Mouse (Mus musculus) embryonic stem cell, embryonic (primary cell): ENCODE measurements around the gene Il2ra.
"Not testable (repeated sequence)": the region's sequence is repeated elsewhere in the genome, so short reads cannot be mapped to it uniquely, and the experiment has no call there.

ENCODE experiments used
- CTCF ChIA-PET, 4 experiments: fragments of 300-600 bp in 2 of 4; fragments of 350-600 bp in 2 of 4; sonication (Branson Sonifier 250); formaldehyde crosslinking; loops; one replicate each; lab custom pipeline; 2022; ENCODE audit warnings: inconsistent platforms in 2 of 4; lab: Charles Lee
- POLR2A ChIA-PET, 4 experiments: fragments of 300-600 bp in 2 of 4; fragments of 350-600 bp in 2 of 4; sonication (Branson Sonifier 250); formaldehyde crosslinking; loops; one replicate each; lab custom pipeline; 2022; ENCODE audit warnings: antibody characterized with exemption in 4 of 4, inconsistent platforms in 1 of 4; lab: Charles Lee

Il2ra gene

DNA sequence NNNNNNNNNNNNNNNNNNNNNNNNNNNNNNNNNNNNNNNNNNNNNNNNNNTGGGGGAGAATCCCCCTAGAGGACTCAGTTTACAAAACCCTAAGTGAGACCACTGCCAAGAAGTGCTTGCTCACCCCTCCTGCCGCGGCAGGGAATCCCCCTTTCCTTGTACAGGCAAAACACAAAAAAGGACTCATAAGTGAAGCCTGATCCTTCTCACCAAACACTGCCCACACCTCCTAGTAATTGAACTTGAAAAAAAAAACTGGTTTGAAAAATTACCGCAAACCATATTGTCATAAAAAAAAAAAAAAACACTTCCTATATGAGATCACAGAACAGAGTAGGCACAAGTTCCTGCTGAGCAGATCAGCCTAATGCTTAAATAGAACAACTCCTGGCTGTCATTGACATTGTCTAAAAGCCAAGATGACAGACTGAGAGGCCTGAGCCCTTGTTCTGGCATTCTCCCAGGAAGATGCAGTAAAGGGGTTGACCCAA lies at the start of gene Il2ra:
TSS of gene Il2ra (plus strand) at position 357 of the 491 bp plus-strand sequence.
- ChIA-PET CTCF (no interaction called here), POLR2A (no interaction called here)

- ChIA-PET CTCF (no interaction called here), POLR2A (interaction anchor here in 1 of 4 experiments (1.0 to 1.7 kb wide), 2 partner anchors 26 to 51 kb away, joined by 3 to 4 read pairs; no protein-coding TSS in a partner anchor)
These were observed 45.9 kb upstream of the Il2ra start for GRCm38 (mm10) chr2:11596690-11597089.

DNA sequence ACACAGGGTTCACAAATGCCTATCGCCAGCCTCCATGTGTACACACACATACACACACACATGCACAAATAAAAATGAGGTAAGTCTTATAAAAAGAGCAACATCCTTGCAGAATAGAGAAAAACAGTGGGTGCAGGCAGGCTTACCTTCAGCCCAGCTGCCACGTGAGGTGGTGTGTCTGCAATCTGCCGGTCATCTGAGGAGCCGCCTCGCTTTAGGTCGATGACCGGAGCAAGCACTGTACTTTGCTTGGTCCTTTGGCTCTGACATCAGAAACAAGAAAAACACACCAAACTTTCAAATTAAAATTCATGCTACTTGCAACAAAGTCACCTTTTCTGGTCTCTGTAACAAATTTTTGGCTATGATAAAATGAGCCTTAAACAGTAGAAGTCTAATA lies 44.7 kb upstream of the Il2ra start:
- POLR2A ChIA-PET = interaction anchor here in 3 of 4 experiments (0.5 to 1.7 kb wide), 3 partner anchors 27 to 112 kb away, joined by 3 to 4 read pairs (median 4); no protein-coding TSS in a partner anchor
- CTCF ChIA-PET = no interaction called here

GRCm38 (mm10) chr2:11601795-11602194 lies 40.8 kb upstream of the Il2ra start:
- ChIA-PET POLR2A (interaction anchor here in 3 of 4 experiments (0.6 to 2.7 kb wide), 14 partner anchors 9 to 100 kb away, joined by 3 to 13 read pairs (median 5); partner anchors contain the start of gene Pfkfb3 (in 1 of the 3)), CTCF (interaction anchor here in 2 of 4 experiments (1.6 to 3.7 kb wide), 3 partner anchors 31 to 70 kb away, joined by 3 to 28 read pairs (median 6); no protein-coding TSS in a partner anchor)

GRCm38 (mm10) chr2:11602506-11603489 lies 39.8 kb upstream of the Il2ra start:
- CTCF ChIA-PET = interaction anchor here (0.5 to 3.7 kb wide), 35 partner anchors 11 to 1948 kb away, joined by 3 to 28 read pairs (median 3); no protein-coding TSS in a partner anchor
- POLR2A ChIA-PET = interaction anchor here in 3 of 4 experiments (0.6 to 2.7 kb wide), 42 partner anchors 8 to 855 kb away, joined by 3 to 13 read pairs (median 4); partner anchors contain the start of genes Ankrd16 (in 2 of the 3), Fbh1 (in 2 of the 3) and Pfkfb3 (in 1 of the 3)

- CTCF ChIA-PET = interaction anchor here in 3 of 4 experiments (0.6 to 3.7 kb wide), 6 partner anchors 17 to 377 kb away, joined by 3 to 28 read pairs (median 6); no protein-coding TSS in a partner anchor
- POLR2A ChIA-PET = interaction anchor here in 3 of 4 experiments (0.6 to 1.9 kb wide), 5 partner anchors 9 to 289 kb away, joined by 3 to 10 read pairs (median 7); partner anchors contain the start of genes Ankrd16 (in 1 of the 3) and Fbh1 (in 1 of the 3)
These were observed 38.6 kb upstream of the Il2ra start, which contains the start of gene Rbm17 for GRCm38 (mm10) chr2:11604053-11604452. Rbm17 (minus strand) TSS chr2:11604153.

DNA sequence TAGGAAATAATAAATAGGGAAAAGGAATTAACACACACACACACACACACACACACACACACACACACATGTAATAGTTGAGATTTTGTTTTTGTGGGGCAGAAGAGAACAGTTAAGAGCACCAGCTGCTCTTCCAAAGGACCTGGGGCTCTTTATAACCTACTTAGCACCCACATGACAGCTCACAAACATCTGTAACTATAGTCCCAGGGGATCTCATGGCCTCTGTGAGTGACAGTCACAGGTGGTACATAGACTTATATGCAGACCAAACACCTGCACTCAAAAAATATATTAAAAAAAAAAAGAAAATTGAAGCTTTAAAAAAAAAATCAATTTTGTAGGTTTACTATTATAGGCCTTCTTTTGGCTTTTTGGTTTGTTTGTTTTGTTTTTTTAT lies 37.7 kb upstream of the Il2ra start:
- CTCF ChIA-PET = interaction anchor here in 1 of 4 experiments (0.6 to 3.7 kb wide), 4 partner anchors 9 to 65 kb away, joined by 3 to 28 read pairs (median 4); no protein-coding TSS in a partner anchor
- POLR2A ChIA-PET = interaction anchor here in 2 of 4 experiments (0.6 to 0.7 kb wide), 2 partner anchors 59 to 108 kb away, joined by 3 read pairs; no protein-coding TSS in a partner anchor

DNA sequence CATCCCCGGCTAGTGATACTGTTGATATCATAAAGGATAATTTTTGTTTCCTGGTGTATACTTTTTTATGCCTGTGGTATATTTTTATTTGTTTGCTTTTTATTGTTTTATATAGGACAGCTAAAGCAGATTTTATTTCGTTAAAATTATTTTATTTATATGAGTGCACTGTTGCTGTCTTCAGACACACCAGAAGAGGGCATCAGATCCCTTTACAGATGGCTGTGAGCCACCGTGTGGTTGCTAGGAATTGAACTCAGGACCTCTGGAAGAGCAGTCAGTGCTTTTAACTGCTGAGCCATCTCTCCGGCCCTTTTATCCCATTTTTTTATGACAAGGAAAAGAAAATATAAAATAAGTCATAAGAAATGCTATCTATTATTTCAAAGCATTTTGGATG lies 35.9 kb upstream of the Il2ra start:
- POLR2A ChIA-PET = not testable (repeated sequence)
- CTCF ChIA-PET = interaction anchor here in 1 of 4 experiments (0.7 kb wide), 1 partner anchor 92 kb away, joined by 3 read pairs; no protein-coding TSS in a partner anchor

GRCm38 (mm10) chr2:11612939-11613338 lies 29.7 kb upstream of the Il2ra start:
- POLR2A ChIA-PET = interaction anchor here in 1 of 4 experiments (2.0 kb wide), 1 partner anchor 10 kb away, joined by 10 read pairs; the partner anchor contains the start of gene Rbm17
- CTCF ChIA-PET = interaction anchor here in 2 of 4 experiments (0.6 to 1.5 kb wide), 3 partner anchors 8 to 282 kb away, joined by 3 read pairs; no protein-coding TSS in a partner anchor

DNA sequence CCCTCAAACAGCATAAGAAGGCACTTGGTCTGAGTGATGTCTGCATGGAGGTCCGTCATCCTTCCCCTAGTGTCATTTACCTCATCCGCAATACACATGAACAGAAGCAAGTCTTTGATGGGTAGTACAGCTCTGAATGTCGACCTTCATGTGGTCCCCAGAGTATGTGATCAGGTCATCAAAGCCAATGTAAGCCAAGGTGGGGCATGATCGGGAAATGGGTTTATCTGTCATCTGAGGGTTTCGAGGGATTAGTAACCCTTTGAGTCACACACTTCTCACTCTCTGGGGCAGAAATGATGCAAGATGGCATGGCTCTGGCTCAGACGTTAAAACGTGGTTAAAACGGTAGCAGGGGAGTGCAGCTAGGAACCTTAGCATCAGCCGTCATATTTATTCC lies 25.8 kb upstream of the Il2ra start:
- CTCF ChIA-PET = no interaction called here

GRCm38 (mm10) chr2:11619598-11619997 lies 23.0 kb upstream of the Il2ra start:
- CTCF ChIA-PET = interaction anchor here in 3 of 4 experiments (0.6 to 1.9 kb wide), 3 partner anchors 17 to 64 kb away, joined by 3 to 5 read pairs (median 3); no protein-coding TSS in a partner anchor
- POLR2A ChIA-PET = interaction anchor here in 1 of 4 experiments (1.5 kb wide), 1 partner anchor 17 kb away, joined by 6 read pairs; no protein-coding TSS in a partner anchor

More for the DNA sequence above, 25.8 kb upstream of the Il2ra start:
- POLR2A ChIA-PET = no interaction called here

DNA sequence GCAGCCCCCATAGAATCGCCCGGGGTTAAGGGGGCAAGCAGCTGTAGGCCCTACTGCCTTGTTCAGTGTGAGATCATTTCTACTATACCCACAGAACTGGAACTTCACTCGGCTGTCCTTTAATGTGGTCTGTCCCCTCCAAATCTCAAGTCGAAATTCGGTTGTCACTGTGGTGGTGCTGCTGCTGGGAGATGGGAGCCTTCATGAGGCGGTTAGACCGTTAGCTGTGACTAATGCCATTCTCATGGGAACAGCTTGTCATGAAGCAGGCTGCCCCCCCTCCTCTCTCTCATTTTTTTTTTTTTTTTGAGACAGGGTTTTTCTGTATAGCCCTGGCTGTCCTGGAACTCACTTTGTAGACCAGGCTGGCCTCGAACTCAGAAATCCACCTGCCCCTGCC lies 19.4 kb upstream of the Il2ra start:
- POLR2A ChIA-PET = no interaction called here
- CTCF ChIA-PET = interaction anchor here in 1 of 4 experiments (1.3 kb wide), 1 partner anchor 41 kb away, joined by 4 read pairs; no protein-coding TSS in a partner anchor

- ChIA-PET CTCF (interaction anchor here in 2 of 4 experiments (0.7 to 1.3 kb wide), 2 partner anchors 40 to 123 kb away, joined by 4 read pairs; no protein-coding TSS in a partner anchor), POLR2A (no interaction called here)
These were observed 18.9 kb upstream of the Il2ra start for GRCm38 (mm10) chr2:11623726-11624125.

- CTCF ChIA-PET = no interaction called here
- POLR2A ChIA-PET = no interaction called here
These were observed 16.7 kb upstream of the Il2ra start, which contains the start of gene Gm17490 for GRCm38 (mm10) chr2:11625890-11626289. Gm17490 (minus strand) TSS chr2:11626264.

DNA sequence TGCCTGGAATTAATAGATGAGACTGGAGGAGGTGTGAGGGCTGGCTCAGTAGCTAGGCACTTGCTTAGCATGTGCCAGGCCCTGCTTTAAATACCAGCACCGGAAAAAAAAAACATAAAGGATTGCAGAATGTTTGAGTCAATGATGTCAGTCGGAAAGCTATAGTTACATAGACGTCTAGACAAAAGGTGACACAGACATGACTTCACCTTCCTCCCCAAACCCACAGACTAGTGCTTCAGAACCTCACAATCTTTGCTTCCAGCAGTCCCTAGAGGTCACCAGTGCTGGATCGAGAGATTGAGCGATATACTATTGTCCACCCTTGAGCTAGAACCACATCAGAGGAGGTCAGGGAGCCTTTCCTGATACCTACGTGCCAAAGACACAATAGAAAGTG lies 7.6 kb upstream of the Il2ra start:
- ChIA-PET POLR2A (no interaction called here), CTCF (interaction anchor here in 1 of 4 experiments (1.2 kb wide), 1 partner anchor 29 kb away, joined by 3 read pairs; no protein-coding TSS in a partner anchor)

- ChIA-PET POLR2A (no interaction called here), CTCF (interaction anchor here in 2 of 4 experiments (0.6 to 1.2 kb wide), 3 partner anchors 28 to 33 kb away, joined by 3 read pairs; no protein-coding TSS in a partner anchor)
These were observed 7.0 kb upstream of the Il2ra start for GRCm38 (mm10) chr2:11635471-11636137.

GRCm38 (mm10) chr2:11636138-11636480 lies 6.5 kb upstream of the Il2ra start:
- ChIA-PET POLR2A (interaction anchor here in 1 of 4 experiments (0.6 kb wide), 1 partner anchor 63 kb away, joined by 3 read pairs; no protein-coding TSS in a partner anchor), CTCF (interaction anchor here in 2 of 4 experiments (0.6 to 1.6 kb wide), 3 partner anchors 28 to 34 kb away, joined by 3 to 5 read pairs (median 3); no protein-coding TSS in a partner anchor)
